Mouse (Mus musculus) embryonic facial prominence, embryonic 12.5 days (tissue): Measurements from ENCODE around the gene Macrod2. TPM values are rescaled to one million over a fixed set of nuclear protein-coding genes. Genes with fewer than 3 reads are reported as not detected.
A peak's percentile ranks its signal among the peaks of the same experiment; 100 is the strongest.

Experiments used
- ATAC-seq: fragments of 200-750 bp; cut with Nextera tagmentation; 2 replicates; pipeline ENCODE4 v1.8.0; 2017; ENCODE audit not compliant: insufficient number of reproducible peaks, insufficient read depth, low FRiP score, low TSS enrichment
- H3K27ac ChIP-seq: fragments of 300-500 bp; sonication (generic); 2 replicates; pipeline ENCODE4 v1.5.1; 2016; ENCODE audit warnings: mild to moderate bottlenecking
- H3K27me3 ChIP-seq: fragments of 300-500 bp; sonication (generic); 2 replicates; pipeline ENCODE4 v1.6.1; 2016; ENCODE audit warnings: mild to moderate bottlenecking, moderate library complexity
- H3K36me3 ChIP-seq: fragments of 300-500 bp; sonication (generic); 2 replicates; pipeline ENCODE4 v1.6.1; 2016; ENCODE audit warnings: mild to moderate bottlenecking
- H3K4me1 ChIP-seq: fragments of 300-500 bp; sonication (generic); 2 replicates; pipeline ENCODE4 v1.6.1; 2016
- H3K4me2 ChIP-seq: fragments of 300-500 bp; sonication (generic); replicated peaks from 2 replicates; pipeline ENCODE4 v1.6.1; 2016; ENCODE audit warnings: mild to moderate bottlenecking, moderate library complexity
- H3K4me3 ChIP-seq: fragments of 300-500 bp; sonication (generic); 2 replicates; pipeline ENCODE4 v1.5.1; 2016; ENCODE audit warnings: mild to moderate bottlenecking
- H3K9ac ChIP-seq: fragments of 300-500 bp; sonication (generic); 2 replicates; pipeline ENCODE4 v1.6.1; 2016; ENCODE audit warnings: mild to moderate bottlenecking, moderate library complexity
- H3K9me3 ChIP-seq: fragments of 300-500 bp; sonication (generic); 2 replicates; pipeline ENCODE4 v1.6.1; 2016; ENCODE audit warnings: mild to moderate bottlenecking, moderate library complexity
- WGBS: fragments of 180-500 bp; shearing (Covaris S2); methylation state at CpG from one replicate; pipeline ENCODE4 v1.1.7; 2016; 5-methylcytosine and 5-hydroxymethylcytosine counted together
- polyA plus RNA-seq: library from polyadenylated mRNA; unstranded; fragments of >200 nt; fragmentation: Nextera tagmentation; extraction: Ambion mirVana; gene quantifications from 2 replicates; pipeline ENCODE4 v1.2.1, GENCODE M21; 2016

The Macrod2 gene
- polyA plus RNA-seq, 1 experiment from 2014 or later = 39.6 TPM

GRCm38 (mm10) chr2:142253913-142254312 lies 1858.8 kb downstream of the Macrod2 start:
- H3K4me1 ChIP-seq = peaks cover 8% of the 10 kb centered on the region; the same call in 1 of the 2 replicates
- no peak for ATAC-seq
- H3K27me3 ChIP-seq = no peaks in the 10 kb centered on the region
- no peaks in the 10 kb centered on the region for H3K9me3 ChIP-seq
- no peak overlapping the region for H3K9ac ChIP-seq
- no peak overlapping the region for H3K4me2 ChIP-seq
- WGBS = 12% methylated on average over 11 of the region's 11 CpGs
- H3K27ac ChIP-seq = no peak overlapping the region
- no peaks in the 10 kb centered on the region for H3K36me3 ChIP-seq
- no peak overlapping the region for H3K4me3 ChIP-seq

- no peak overlapping the region for H3K27ac ChIP-seq
- ATAC-seq = no peak
- H3K4me1 ChIP-seq = peaks cover 8% of the 10 kb centered on the region; the same call in 1 of the 2 replicates
- H3K9me3 ChIP-seq = no peaks in the 10 kb centered on the region
- no peak overlapping the region for H3K4me3 ChIP-seq
- no peaks in the 10 kb centered on the region for H3K27me3 ChIP-seq
- H3K9ac ChIP-seq = no peak overlapping the region
- WGBS = 76% methylated on average over 6 of the region's 6 CpGs
- no peaks in the 10 kb centered on the region for H3K36me3 ChIP-seq
- no peak overlapping the region for H3K4me2 ChIP-seq
These were observed 1859.5 kb downstream of the Macrod2 start for GRCm38 (mm10) chr2:142254566-142254965.

DNA sequence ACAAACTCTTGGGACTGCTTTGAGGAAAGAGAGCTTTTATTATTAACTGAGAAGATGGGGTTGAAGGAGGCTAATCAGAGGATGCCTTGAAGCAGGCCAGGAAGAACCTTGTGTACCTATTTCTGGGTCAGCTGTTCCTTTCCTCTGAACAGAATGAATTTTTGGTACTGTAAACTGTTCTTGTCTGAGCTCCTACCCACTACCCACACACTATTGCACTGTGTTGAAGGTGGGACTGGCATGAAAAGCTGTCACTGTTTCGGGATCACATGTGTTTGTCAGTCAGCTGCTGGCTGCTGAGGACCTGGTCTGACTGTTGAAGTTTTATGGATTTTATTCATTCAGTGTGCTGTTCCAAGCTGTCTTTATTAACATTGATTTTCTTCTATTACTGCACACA lies 1862.4 kb downstream of the Macrod2 start:
- WGBS = 100% methylated on average over 1 of the region's 1 CpGs
- H3K9ac ChIP-seq = no peak overlapping the region

GRCm38 (mm10) chr2:142261046-142261445 lies 1865.9 kb downstream of the Macrod2 start:
- ATAC-seq = no peak
- Histone ChIP-seq H3K27ac (no peak overlapping the region), H3K4me1 (no peaks in the 10 kb centered on the region), H3K36me3 (no peaks in the 10 kb centered on the region), H3K4me3 (no peak overlapping the region), H3K9me3 (no peaks in the 10 kb centered on the region), H3K27me3 (no peaks in the 10 kb centered on the region), H3K9ac (no peak overlapping the region), H3K4me2 (no peak overlapping the region)
- WGBS = 83% methylated on average over 6 of the region's 6 CpGs

More for the DNA sequence above, 1862.4 kb downstream of the Macrod2 start:
- Histone ChIP-seq H3K4me3 (no peak overlapping the region), H3K27me3 (no peaks in the 10 kb centered on the region), H3K27ac (no peak overlapping the region), H3K4me1 (peaks cover 3% of the 10 kb centered on the region; the same call in 1 of the 2 replicates), H3K9me3 (no peaks in the 10 kb centered on the region), H3K36me3 (no peaks in the 10 kb centered on the region), H3K4me2 (no peak overlapping the region)
- ATAC-seq = no peak

- Histone ChIP-seq H3K9ac (no peak overlapping the region), H3K36me3 (no peaks in the 10 kb centered on the region), H3K9me3 (no peaks in the 10 kb centered on the region), H3K4me2 (no peak overlapping the region), H3K4me1 (no peaks in the 10 kb centered on the region), H3K4me3 (no peak overlapping the region), H3K27me3 (no peaks in the 10 kb centered on the region), H3K27ac (no peak overlapping the region)
- ATAC-seq = no peak
- 79% methylated on average over 2 of the region's 2 CpGs for WGBS
These were observed 1869.6 kb downstream of the Macrod2 start for GRCm38 (mm10) chr2:142264697-142265096.

DNA sequence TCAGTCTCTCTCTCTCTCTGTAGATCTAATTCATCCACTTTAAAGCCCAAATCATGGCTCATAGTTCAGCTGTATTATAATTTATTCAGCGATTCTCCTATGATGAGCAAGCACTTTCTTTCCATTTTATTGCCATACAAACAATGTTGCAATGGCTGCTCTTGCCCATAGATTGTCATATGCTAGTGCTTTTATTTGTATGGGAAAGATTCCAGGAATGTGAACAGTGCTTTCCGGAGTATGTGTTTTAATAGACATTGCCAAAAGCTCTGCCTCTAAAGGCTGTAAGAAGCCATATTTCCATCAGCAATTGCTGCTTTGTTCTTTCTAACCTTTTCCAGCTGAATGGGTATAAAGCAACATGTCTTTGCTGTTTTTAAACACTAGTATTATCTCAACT lies 1872.7 kb downstream of the Macrod2 start:
- H3K4me2 ChIP-seq = no peak overlapping the region
- H3K9me3 ChIP-seq = no peaks in the 10 kb centered on the region
- no peaks in the 10 kb centered on the region for H3K27me3 ChIP-seq
- 86% methylated on average over 2 of the region's 2 CpGs for WGBS
- ATAC-seq = no peak
- no peaks in the 10 kb centered on the region for H3K4me1 ChIP-seq
- no peak overlapping the region for H3K9ac ChIP-seq
- no peak overlapping the region for H3K27ac ChIP-seq
- no peak overlapping the region for H3K4me3 ChIP-seq
- H3K36me3 ChIP-seq = no peaks in the 10 kb centered on the region

DNA sequence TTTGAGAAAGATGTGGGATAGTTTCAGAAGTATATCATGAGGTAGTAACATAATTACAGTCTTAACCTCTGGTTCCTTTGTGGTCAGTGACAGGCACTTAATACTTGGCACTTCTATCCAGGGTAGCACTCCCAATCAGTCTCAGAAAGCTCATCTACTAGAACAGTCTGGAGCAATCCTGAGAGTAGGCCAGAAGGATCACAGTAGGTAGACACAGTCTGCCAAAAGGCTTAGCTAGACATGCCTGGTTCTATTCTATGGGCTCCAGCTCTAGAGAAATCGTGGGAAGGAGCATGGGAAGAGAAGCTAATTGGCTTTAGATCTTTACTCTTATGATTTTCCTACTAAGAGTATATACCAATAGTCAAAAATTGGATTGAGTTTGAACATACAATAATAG lies 1891.7 kb downstream of the Macrod2 start:
- ATAC-seq = no peak
- Histone ChIP-seq H3K9me3 (no peaks in the 10 kb centered on the region), H3K27me3 (no peaks in the 10 kb centered on the region), H3K9ac (no peak overlapping the region), H3K36me3 (no peaks in the 10 kb centered on the region), H3K4me3 (no peak overlapping the region), H3K4me1 (no peaks in the 10 kb centered on the region), H3K27ac (no peak overlapping the region), H3K4me2 (no peak overlapping the region)
- WGBS = 56% methylated on average over 1 of the region's 1 CpGs

- no peak overlapping the region for H3K4me2 ChIP-seq
- H3K9me3 ChIP-seq = no peaks in the 10 kb centered on the region
- no peak overlapping the region for H3K27ac ChIP-seq
- no peaks in the 10 kb centered on the region for H3K27me3 ChIP-seq
- H3K9ac ChIP-seq = no peak overlapping the region
- whole genome bisulfite sequencing = 37% methylated on average over 4 of the region's 4 CpGs
- H3K4me3 ChIP-seq = no peak overlapping the region
- no peaks in the 10 kb centered on the region for H3K4me1 ChIP-seq
- no peaks in the 10 kb centered on the region for H3K36me3 ChIP-seq
- no peak for ATAC-seq
These were observed 1899.7 kb downstream of the Macrod2 start for GRCm38 (mm10) chr2:142294831-142295230.

DNA sequence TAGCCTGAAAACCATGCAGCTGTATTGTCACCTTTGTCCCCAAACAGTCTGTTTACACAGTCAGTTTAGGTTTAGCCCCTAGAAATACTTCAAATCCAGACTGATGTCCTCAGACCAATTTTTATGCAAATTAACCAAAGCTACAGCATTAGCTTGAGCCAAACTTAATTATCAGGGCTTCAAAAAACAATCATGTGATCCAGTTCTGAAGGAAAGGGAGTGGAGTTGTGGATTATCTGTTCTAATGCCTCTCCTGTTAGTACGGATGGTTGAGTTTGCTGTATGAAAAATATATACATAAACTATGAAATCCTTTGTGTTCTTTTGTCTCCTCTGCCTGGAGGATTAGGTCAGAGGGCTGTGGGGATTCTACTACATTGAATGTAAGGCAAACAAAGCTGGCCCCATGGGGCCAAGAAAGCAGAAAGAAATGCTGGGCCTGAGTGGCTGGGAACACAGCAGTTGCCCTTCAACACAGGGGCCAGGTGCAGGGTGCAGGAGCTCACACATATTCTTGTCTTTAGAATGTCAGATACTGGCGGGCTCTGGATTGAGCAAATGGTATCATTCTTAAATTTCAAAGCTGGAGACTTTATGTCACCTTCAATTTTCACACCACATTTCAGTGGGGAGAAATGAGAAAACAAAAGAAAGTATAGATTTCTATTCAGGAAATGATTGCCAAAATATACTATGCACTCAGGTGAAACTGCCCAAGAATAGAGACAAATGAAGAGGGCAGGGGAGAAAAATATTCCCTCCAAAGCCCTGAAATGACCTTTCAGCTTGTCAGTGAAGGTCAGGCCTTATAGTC lies 1908.2 kb downstream of the Macrod2 start:
- ATAC-seq = peak; percentile 60; the same call in 1 of the 2 replicates
- H3K4me2 ChIP-seq = no peak overlapping the region
- H3K36me3 ChIP-seq = no peaks in the 10 kb centered on the region
- H3K9ac ChIP-seq = no peak overlapping the region
- H3K27me3 ChIP-seq = no peaks in the 10 kb centered on the region
- H3K4me1 ChIP-seq = no peaks in the 10 kb centered on the region
- no peak overlapping the region for H3K4me3 ChIP-seq
- 29% methylated on average over 2 of the region's 2 CpGs for WGBS
- H3K9me3 ChIP-seq = no peaks in the 10 kb centered on the region
- no peak overlapping the region for H3K27ac ChIP-seq

DNA sequence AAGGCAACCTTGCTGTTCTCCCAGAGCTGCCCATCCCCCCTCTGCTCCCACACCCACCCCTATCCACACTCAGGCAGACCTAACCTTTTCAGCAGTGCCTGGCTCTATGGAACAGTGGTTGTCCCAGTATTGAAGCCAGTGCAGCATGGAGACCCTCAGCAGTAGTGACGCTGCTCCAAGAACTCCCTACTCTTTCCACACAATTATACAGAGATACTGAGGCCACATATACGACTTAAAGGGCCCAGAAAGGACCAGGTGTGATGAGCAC lies 1908.7 kb downstream of the Macrod2 start:
- Histone ChIP-seq H3K9me3 (no peaks in the 10 kb centered on the region), H3K4me2 (no peak overlapping the region), H3K27me3 (no peaks in the 10 kb centered on the region), H3K4me1 (no peaks in the 10 kb centered on the region), H3K36me3 (no peaks in the 10 kb centered on the region), H3K4me3 (no peak overlapping the region), H3K9ac (no peak overlapping the region), H3K27ac (no peak overlapping the region)
- peak; percentile 77; the same call in 1 of the 2 replicates for ATAC-seq
- 71% methylated on average over 2 of the region's 2 CpGs for WGBS

- H3K4me2 ChIP-seq = no peak overlapping the region
- 84% methylated on average over 3 of the region's 3 CpGs for WGBS
- no peak overlapping the region for H3K9ac ChIP-seq
- no peak overlapping the region for H3K27ac ChIP-seq
- H3K4me1 ChIP-seq = no peaks in the 10 kb centered on the region
- no peaks in the 10 kb centered on the region for H3K27me3 ChIP-seq
- no peak for ATAC-seq
- no peaks in the 10 kb centered on the region for H3K36me3 ChIP-seq
- no peaks in the 10 kb centered on the region for H3K9me3 ChIP-seq
- no peak overlapping the region for H3K4me3 ChIP-seq
These were observed 1928.0 kb downstream of the Macrod2 start for GRCm38 (mm10) chr2:142323158-142323557.

DNA sequence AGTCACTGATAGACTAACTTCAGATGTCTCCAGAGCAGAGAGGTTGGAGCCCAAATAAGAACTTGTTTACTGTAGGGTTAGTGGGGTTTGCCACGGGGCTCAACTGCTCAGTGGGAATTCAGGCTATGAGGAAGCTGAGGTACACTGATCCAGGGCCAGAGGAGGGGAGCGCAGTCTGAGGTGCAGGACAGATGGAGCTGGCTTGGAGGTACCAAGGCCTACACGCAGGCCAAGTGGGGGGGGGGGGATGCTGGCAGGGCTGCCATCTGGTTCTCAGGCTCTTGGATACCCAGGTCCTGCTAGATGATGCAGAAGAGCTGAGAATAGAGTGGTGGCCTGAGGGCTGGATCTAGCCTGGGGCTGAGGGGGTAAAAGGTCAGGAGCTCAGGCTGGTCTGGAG lies 1931.6 kb downstream of the Macrod2 start:
- no peak overlapping the region for H3K4me2 ChIP-seq
- no peak overlapping the region for H3K9ac ChIP-seq
- no peaks in the 10 kb centered on the region for H3K36me3 ChIP-seq
- H3K4me3 ChIP-seq = no peak overlapping the region
- peak; percentile 60; the same call in 1 of the 2 replicates for ATAC-seq
- no peaks in the 10 kb centered on the region for H3K9me3 ChIP-seq
- no peaks in the 10 kb centered on the region for H3K27me3 ChIP-seq
- H3K4me1 ChIP-seq = no peaks in the 10 kb centered on the region
- no peak overlapping the region for H3K27ac ChIP-seq
- 90% methylated on average over 3 of the region's 3 CpGs for WGBS
